Mouse (Mus musculus) kidney, adult 11 months (tissue): ENCODE results near the gene Tdrkh.
A peak's percentile ranks its signal among the peaks of the same experiment; 100 is the strongest.

Experiments
- DNase-seq: peaks from one replicate; pipeline ENCODE4 v3.0.0; 2022

Tdrkh gene

DNA sequence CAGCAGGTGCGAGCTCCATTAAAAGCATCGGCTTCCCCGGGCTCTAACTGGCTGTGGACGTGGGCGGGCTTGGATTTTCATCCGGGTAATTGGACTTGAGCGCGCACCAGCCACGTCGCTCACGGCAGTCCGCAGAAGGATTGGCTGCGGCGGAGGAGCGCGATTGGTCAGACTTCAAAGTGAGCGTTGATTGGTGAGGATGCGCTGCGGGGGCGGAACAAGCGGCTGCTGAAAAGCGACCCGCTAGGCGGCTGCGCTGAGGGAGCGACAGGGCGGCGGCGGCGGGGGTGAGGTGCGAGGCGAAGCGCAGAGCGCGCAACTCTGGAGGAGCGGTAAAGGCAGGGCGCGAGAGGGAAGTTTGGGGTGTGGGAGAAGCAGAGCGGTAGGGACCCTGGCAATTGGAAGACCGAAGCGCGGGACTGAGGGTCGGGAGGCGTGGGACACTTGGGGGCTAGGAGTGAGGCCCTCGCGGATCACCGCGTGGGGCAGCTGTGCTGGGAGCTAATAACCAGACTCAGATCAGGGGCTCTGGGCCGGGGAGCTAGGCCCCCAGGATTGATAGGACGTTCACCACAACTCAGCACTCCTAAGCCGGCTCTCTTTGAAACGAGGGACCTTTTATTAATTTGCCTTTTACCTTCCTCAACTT is at the start of gene Tdrkh:
TSS of gene Tdrkh (plus strand) at position 243 of the 649 bp plus-strand sequence.
- DNase-seq = peak; percentile 96

DNA sequence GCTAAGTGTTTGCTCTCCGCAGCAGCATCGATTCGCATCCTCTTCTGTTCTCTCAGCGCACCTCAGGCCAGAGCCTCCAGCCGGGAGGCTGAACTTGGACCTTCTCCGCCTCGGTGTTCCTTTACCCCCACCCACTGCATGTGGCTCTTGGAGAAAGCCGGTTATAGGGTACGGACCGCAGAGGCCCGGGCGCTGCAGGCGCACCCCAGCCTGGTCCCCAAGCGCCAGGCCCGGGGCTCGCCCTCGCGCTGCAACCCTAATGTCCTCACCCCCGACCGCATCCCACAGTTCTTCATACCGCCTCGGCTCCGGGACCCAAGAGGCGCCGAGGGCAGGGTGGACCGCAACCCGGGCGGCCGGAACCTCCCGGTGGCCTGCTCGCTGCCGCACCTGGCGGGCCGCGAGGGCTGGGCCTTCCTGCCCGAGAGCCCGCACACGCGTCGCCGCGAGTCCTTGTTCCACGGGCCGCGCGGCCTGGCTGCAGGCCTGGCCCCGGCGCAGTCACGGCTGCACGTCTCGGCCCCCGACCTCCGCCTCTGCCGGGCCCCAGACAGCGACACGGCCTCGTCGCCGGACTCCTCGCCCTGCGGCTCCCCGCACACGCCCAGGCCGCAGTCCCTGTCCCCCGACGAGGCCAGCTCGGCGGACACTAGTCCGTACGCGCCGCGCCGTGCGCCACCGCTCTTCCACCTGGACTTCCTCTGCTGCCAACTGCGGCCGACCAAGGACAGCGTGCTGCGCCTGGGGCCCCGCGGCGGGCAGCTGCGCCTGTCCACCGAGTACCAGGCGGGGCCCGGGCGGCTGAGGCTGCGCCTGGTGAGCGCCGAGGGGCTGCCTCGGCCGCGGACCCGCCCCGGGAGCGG is 49.6 kb upstream of the Tdrkh start:
- peak; percentile 34 for DNase-seq

DNA sequence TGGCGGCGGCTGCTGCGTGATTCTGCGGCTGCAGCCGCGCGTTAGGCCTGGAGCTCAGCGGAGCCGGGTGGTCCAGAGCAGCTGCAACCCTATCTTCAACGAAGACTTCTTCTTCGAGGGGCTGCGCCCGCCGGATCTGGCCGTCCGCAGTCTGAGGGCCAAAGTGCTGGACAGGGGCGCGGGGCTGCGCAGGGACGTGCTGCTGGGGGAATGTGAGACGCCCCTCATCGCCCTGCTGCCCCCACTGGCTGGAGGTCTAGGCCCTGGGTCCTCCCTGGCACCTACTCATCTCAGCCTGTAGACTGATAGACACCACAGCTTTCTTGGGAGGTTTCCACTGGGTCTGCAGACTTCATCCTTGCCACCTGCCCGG is 48.9 kb upstream of the Tdrkh start:
- DNase-seq = no peak

DNA sequence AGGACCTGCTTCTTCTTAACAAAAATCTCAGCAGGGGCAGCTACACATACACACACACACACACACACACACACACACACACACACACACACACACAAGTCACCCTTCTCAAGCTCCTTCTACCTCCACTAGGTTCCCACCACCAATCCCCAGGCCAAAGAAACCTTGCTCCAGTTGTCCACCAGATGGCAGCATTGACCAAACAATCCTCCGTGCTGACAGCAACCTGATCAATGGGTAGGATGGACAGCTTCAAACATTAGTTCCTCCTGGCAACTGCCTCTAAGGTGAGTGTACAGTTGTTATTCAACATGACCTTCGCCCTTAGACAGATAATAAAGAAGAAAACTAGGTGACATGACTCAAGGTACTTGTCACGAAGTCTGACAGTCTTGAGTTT is 46.3 kb upstream of the Tdrkh start:
- peak; percentile 74 for DNase-seq

DNA sequence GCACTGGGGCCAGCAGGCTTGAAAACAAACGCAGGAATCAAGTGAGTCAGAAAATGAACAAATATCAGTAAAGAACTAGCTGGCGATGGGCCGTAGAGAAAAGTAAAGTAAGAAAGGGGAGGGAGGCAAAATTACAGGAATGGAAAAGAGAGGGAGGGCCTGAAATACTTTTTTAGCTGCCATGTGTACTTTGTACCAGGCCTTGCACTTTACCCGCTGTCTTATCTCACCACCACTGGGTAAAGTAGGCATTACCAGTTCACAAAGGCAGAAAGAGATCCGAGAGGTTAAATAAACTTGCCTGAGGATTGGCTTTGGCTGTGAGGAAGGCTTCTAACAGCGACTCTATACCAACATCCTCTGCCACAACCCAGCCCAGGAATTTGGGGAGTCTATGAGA is 45.6 kb upstream of the Tdrkh start:
- peak; percentile 41 for DNase-seq

DNA sequence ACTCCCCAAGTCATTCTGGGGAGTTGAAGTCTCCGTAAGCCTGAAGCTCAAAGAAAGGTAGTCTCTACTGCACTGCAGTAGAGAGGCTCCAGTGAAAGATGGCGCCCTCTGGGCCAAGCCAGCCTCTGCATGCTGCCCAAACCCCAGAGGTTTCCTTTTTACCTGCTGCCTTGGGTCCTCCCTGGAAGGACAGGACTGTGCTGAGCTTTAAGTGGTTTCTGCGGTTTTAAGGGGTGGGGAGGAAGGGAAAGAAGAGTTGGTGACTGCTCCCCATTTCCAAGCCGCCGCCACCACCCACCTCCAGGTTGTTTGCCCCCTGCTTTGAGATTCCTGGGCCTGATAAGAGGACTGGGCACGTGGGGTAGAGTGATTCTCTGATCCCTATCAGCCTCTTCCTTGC is 44.4 kb upstream of the Tdrkh start:
- no peak for DNase-seq

DNA sequence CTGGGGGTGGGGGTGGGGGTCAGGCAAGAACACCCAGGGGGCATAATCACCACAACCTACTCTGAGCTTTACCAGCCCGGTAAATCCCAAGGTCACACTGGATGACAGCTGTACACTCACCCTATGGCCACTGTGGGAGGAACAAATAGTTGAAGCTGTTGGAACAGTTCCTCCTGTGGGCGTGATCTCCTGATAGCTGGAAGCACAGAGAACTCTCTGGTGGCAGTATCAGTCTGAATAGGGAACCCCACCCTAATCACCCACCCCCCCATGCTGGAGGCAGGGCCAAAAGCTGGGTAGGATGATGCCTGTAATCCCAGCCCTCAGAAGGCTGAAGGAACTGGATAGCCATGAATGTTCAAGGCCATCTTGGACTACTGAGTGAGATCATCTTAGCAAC is 43.4 kb upstream of the Tdrkh start:
- no peak for DNase-seq

DNA sequence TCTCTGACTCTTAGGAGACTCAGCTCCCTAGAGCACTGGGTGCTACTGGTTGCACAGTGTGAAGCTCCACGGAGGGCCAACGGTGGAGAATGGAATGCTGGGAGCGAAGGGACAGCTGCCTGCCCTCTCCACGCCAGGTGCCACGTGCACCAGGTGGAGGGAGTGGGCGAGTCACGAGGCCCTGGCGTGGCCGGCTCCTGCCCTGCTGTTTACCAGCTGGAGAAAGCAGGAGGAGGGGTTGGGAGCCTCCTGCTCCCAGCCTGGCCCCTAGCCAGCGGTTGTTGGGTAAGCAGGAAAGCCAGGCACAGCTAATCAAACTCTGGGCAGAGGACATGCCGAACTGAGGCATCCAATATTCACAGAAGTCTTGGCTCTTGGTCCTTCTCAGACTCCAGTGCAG is 41.4 kb upstream of the Tdrkh start:
- DNase-seq = peak; percentile 97

DNA sequence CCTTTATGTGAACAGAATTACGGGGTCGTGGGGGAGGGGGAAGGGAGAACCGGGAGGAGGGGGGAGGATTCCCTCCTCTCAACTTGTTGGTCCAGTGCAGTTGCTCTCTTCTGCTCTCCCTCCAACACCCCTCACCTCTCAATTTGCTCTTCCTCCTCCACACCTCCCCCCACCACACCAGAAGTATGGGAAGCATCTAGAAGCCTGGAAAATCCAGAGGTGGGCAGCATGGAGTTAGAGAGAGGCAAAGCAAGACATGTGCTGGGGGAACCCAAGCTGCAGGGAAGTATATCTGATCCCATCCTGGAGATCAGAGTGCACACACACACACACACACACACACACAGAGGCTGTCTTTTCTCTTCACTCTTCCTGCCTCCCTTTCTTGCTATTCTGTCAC is 41.0 kb upstream of the Tdrkh start:
- no peak for DNase-seq

DNA sequence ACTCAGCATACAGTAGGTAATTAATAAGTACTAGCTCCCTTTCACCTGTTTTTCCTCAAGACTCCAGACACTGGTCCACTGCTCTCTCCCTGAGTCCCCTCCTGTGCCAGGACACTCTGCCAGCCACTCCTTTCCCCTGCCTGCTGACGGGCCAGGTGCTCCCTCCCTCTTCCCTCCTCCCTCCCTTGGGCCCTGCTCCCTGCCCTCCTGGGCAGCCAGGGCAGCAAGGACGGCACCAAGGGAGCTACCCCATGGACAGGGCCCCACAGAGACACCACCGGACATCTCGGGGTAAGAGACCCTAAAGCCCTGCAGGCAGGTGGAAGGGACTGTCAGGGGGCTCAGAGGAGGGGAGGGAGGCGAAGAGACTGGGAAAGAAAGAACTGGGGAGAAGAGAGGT is 40.4 kb upstream of the Tdrkh start, which contains the start of gene Rorc:
TSS of gene Rorc (plus strand) at position 154 of the 400 bp plus-strand sequence.
- DNase-seq = peak; percentile 88

DNA sequence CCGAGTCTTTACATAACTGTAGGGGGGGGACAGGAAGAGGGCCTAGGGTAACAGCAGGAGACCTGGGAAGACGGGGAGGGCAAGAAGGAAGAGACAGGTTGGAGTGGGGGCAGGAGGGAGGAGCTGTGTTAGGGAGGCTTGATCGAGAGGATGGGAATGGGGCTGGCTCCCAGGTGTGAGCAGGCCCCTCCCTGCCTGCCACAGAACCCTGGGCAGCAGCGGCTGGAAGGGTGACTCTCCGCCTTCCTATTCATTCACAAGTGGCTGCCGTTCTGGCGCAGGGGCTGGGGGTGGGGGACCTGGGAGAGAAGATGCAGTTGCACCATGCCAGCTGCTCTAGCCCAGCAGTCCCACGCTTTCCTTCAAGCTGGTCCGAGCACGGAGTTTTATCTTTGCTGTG is 40.0 kb upstream of the Tdrkh start:
- DNase-seq = peak; percentile 70

DNA sequence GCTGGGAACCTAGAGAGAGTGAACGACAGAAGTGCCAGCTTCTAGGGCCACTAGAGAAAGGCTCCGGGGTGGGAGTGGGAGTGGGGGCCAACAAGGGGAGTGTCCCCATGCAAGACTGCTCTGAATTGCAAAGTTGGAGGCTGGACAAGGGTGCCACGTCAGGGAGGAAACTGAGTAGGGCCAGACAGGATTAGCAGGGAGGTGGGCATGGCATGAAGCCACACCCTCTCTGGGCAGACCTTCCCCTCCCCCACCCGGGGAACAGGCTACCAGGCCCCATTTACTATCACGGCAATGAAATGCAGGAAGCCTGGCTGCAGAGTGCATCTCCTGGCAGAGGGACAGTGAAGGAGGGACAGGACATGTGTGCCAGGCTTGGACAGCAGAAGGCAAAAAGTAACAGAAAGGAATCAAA is 39.5 kb upstream of the Tdrkh start:
- peak; percentile 79 for DNase-seq

DNA sequence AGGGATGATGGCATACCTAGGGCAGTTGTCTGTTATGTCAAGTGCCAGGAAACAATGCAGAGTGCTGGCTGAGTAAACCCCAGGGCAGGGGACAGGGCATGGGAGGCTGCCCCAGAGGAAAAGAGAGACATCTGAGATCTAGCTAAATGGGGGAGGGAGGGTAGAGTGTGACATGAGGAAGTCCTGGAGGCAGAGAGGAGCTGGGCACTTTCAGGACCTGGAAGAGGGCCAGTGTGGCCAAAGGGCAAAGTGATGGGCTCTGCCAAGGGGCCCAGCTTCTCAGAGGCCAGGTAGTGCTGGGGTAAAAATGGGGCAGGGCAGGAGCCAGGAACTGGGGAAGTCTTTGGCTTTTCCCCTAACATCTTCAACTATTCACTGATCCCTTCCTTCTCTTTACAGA is 38.4 kb upstream of the Tdrkh start:
- peak; percentile 85 for DNase-seq

DNA sequence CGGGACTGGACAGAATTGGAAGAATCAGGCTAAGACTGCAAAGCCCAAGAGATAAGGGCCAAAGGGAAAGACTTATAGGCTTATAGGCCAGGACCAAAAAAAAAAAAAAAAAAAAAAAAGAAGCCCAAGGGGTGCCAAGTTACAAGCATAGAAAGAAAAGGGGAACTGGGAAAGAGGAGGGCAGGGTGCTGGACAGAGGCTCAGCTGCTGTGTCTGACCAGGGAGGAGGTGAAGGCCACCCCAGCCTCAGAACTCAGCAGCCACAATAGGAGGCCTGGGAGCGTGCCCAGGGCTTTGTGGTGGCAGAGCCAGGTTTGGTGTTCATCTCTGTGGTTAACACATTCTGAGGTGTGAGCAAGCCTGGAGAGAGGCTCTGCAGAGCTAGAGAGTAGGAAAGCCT is 37.9 kb upstream of the Tdrkh start:
- DNase-seq = no peak

DNA sequence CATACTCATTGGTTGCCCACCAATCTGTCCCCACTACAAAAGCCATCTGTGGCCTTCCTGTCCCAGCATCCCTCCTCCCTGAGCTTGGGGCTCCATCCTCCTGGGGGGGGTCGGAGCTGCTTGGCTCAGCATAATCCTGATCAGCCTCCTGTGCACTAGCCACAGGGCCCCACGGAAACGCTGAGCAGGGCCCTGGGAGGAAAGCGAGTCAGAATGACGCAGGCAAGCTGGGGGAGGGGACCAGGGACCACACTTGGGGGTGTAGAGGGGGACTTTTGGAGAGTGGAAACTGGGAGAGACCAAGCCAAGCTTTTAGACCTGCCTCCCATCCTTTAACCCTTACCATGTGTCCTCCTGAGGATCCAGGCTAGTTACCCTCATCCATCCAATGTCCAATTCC is 37.2 kb upstream of the Tdrkh start:
- no peak for DNase-seq

DNA sequence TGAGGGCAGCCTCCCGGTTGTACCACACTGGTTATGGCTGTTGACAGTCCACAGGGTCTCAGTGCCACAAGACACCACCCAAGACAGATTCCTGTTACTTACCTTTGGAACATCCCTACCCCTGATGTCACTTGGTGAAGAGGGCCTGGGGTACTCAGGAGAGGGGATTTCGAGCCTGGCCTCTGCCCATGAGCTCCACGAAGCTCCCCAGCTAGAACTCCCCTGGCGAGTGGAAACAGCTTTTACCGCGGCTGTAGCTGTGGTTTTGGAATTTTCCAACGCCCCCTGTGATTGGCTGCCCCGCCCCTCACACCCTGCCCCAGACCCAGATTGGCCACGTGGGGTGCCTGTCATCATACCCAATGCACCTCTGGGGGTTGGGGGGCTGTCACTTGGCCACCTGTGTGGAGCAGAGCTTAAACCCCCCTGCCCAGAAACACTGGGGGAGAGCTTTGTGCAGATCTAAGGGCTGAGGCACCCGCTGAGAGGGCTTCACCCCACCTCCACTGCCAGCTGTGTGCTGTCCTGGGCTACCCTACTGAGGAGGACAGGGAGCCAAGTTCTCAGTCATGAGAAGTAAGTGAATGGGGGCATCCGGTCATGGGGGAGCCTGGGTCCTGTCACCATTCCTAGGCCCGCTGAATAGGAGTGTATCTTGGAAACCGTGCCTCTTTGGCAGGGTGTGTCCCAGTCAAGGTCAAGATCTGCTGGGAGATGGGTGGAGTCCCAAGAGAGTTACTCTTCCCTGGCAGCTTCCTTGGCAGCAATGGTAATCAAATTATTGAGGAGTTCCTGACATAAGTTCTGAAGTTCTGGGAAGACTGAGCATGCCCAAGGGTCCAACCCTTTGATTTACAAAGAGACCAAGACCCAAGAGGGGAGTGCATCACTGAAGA is 35.8 kb upstream of the Tdrkh start:
- DNase-seq = no peak

DNA sequence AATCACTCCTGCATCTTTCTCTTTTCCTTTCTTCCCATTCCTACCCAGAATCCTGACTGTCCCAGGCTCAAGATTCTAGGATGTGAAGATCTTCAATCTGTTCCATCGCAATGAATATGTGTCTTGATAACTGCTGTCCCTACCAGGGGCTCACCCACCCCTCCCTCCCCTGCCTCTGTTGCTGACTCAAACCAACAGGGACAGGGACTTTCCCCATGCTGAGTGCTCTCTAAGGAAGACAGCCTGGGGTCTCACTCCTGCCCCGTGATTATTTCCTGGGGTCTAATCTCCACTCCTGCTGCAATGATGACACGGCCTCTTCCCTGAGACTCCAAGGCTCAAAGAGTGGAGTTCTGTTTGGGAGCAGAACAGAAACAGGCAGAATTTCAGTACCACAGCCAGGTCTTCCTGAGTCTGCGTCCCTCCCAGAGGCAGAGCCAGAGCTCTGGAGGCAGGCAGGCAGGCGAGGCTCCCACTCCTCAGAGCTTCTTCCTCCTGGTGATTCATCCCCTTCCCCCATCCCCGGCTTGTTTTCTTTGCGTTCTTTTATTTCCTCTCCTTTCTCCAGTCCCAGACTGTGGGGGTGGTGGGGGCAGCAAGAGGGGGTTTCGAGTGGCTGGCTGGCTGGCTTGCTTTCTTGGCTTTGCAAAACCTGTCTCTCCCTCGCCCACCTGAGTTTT is 33.1 kb upstream of the Tdrkh start:
- DNase-seq = no peak

DNA sequence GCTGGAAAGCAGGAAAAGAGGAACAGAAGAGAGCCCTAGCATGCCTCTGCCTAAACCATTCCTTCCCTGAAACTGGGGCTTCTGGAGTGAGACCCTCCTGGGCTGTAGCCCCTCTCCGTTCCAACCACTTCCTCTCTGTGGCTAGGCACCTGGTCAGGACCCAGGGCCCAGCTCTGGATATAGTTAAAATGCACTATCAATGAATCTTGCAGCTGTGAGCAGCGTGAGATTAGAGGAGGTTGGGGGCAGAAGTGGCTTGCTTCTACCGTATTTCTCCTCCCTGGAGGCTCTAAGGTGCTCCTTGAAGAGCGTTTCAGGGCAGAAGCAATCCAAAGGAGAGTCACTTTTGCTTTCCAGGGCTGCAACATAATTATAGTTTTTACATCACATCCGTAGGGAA is 30.8 kb upstream of the Tdrkh start:
- DNase-seq = no peak

DNA sequence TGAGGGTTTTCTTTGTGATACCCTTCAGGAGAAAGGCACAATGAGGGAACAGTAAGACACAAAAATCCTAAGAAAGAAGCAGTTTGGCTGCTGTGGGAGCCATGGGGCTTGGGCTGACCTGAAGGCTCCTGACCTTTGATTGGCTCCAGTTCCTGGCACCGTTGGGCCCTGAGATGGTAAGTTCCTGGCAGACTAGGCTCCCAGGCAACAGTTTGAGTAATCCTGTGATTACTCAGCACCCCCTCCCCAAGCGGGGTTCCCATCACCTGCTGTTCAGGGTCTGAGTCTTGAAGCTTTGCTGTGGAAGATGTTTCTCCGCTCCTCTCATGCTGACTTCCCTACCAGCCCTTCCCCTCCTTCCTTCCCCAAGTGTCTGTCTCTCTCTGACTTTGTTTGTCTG is 29.6 kb upstream of the Tdrkh start:
- no peak for DNase-seq

DNA sequence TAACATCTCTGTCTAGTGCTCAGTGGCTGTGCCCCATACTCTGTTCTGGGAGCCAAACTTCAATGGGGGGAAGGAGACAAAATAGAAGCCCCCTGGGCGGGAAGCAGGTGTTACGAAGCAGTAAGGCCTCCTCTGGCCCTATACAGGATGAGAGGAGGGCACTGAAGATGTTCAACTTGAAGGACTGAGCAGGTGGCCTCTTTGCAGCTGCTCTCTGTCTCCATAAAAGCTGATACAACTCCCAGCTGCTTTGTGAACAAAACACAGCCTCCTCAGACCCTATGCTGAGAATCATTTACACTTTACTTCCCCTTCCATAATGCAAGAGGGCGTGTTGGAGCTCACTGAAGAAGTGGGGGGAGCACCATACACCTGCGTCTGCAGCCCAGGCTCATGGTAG is 26.4 kb upstream of the Tdrkh start:
- no peak for DNase-seq

DNA sequence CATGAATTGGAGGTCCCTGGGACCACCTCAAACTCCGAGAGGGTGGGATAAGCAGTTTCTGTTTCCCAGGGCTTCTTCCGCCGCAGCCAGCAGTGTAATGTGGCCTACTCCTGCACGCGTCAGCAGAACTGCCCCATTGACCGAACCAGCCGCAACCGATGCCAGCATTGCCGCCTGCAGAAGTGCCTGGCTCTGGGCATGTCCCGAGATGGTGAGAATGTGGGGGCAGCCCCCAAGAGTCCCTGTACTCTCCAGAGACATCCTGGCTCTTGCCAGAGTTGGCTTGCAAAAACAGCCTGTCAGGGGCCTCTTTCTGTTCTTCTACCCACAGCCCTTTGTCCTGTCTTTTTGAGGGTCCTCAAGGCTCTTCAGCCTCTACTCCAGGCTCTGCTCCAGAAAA is 25.7 kb upstream of the Tdrkh start:
- no peak for DNase-seq

DNA sequence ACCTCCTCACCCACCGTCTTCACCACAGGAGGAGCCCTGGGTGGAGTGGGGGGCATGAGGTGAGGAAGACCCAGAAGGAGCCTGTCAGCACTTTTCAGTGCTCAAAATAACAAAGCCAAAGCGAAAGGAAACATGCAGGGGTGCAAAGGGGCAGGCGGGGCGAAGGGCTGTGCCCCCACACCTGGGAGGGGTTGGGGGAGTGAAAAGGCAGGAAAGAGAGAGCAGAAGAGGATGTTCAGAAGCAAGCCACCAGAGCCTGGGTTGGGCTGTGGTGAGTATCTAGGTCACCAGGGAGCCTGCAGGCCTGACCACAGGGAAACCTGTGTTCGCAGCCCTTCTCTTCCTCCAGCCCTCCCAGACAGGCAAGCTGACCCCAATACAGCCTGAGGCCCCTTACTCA is 25.0 kb upstream of the Tdrkh start:
- DNase-seq = no peak

DNA sequence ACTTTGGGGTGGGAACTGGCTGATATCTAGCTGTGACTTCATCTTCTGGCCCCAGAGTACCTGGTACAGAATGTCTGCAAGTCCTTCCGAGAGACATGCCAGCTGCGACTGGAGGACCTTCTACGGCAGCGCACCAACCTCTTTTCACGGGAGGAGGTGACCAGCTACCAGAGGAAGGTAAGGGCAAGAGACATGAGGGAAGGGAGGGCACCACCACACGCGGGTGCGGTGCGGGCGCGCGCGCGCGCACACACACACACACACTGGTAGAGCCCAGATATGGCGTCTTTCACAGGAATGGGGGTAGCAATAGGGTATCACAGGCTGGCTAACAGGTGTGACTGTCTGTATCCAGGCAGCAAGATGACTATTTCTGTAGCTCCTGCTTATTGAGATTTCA is 23.7 kb upstream of the Tdrkh start:
- DNase-seq = no peak
